Mouse (Mus musculus): ENCODE data around the gene Pkp4. TPM values are rescaled to one million over a fixed set of nuclear protein-coding genes. Genes with fewer than 3 reads are reported as not detected.

Pkp4 gene
- total RNA-seq, 1 experiment = 54.3 TPM

DNA sequence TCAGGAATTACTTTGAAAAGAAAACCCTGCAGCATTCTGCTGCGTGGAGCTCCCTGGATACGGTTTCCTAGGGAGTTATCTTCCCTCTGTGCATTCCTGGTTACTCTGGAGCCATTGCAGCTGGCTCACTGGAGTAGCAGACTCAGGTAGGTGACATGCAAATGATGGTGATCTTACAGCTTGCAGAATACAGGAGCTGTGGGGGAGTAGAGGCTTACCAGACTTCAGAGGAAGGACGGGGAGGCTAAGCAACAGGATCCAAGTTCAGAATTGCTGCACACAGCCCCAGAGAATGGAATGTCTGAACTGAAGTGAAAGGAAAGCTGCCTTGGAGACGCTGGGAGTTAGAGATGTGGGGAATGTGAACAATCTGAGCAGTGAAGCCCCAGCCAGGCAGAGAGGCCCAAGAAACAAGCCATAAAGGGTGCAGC, 200.7 kb downstream of the Pkp4 start:
- Histone ChIP-seq H3K9ac (ENCODE audit: insufficient read depth, low read depth, low read length, poor library complexity, severe bottlenecking) (no peak overlapping the region), H3K4me3 (ENCODE audit: insufficient read depth in 1 of 2, low read depth in 1 of 2, low read length in 2 of 2, poor library complexity in 1 of 2, severe bottlenecking in 1 of 2) (no peak overlapping the region), H3K4me1 (ENCODE audit: control insufficient read depth in 2 of 2, insufficient read depth in 2 of 2, low read length in 2 of 2, poor library complexity in 1 of 2) (0 out of 4 replicates have a peak, but pooled peaks cover 0 to 2% of the 10 kb centered on the region in 2 experiments), H3K36me3 (ENCODE audit: control insufficient read depth, insufficient read depth, low read length, poor library complexity, severe bottlenecking) (no peaks in the 10 kb centered on the region), H3K9me3 (ENCODE audit: control insufficient read depth, insufficient read depth, low read depth, low read length) (no peaks in the 10 kb centered on the region), H3K27ac (ENCODE audit: insufficient read depth, low read depth, low read length, poor library complexity, severe bottlenecking) (no peak overlapping the region)
- no peak for DNase-seq (ENCODE audit: low read depth, low spot score)
- no peak for TF ChIP-seq HCFC1 (IDR thresholded peaks at IDR 0.05; ENCODE audit: borderline replicate concordance, insufficient read depth, low read length)
- no peak for TF ChIP-seq MAFK (IDR thresholded peaks at IDR 0.05; ENCODE audit: insufficient read depth, low read depth, low read length)
- TF ChIP-seq ZC3H11A (IDR thresholded peaks at IDR 0.05; ENCODE audit: borderline replicate concordance, low read depth, low read length) = no peak
- TF ChIP-seq CHD2 (IDR thresholded peaks at IDR 0.05; ENCODE audit: low read depth, low read length) = no peak
- TF ChIP-seq ZNF384 (IDR thresholded peaks at IDR 0.05; ENCODE audit: low read depth, low read length) = no peak
- in situ Hi-C loops (cut with MboI; ENCODE audit: low sequenced_read_pairs in 2 of 2, unreplicated experiment in 2 of 2) = no loop called here

GRCm38 (mm10) chr2:59364156-59364842, 203.6 kb downstream of the Pkp4 start:
- H3K4me3 ChIP-seq (ENCODE audit: insufficient read depth in 1 of 2, low read depth in 1 of 2, low read length in 2 of 2, poor library complexity in 1 of 2, severe bottlenecking in 1 of 2) = no peak overlapping the region
- in situ Hi-C loops (cut with MboI; ENCODE audit: low sequenced_read_pairs in 2 of 2, unreplicated experiment in 2 of 2) = no loop called here
- no peak overlapping the region for H3K27ac ChIP-seq (ENCODE audit: insufficient read depth, low read depth, low read length, poor library complexity, severe bottlenecking)
- TF ChIP-seq ZNF384 (IDR thresholded peaks at IDR 0.05; ENCODE audit: low read depth, low read length) (no peak), ZC3H11A (IDR thresholded peaks at IDR 0.05; ENCODE audit: borderline replicate concordance, low read depth, low read length) (no peak), MAFK (IDR thresholded peaks at IDR 0.05; ENCODE audit: insufficient read depth, low read depth, low read length) (no peak), CHD2 (IDR thresholded peaks at IDR 0.05; ENCODE audit: low read depth, low read length) (no peak), HCFC1 (IDR thresholded peaks at IDR 0.05; ENCODE audit: borderline replicate concordance, insufficient read depth, low read length) (no peak)
- H3K36me3 ChIP-seq (ENCODE audit: control insufficient read depth, insufficient read depth, low read length, poor library complexity, severe bottlenecking) = no peaks in the 10 kb centered on the region
- no peaks in the 10 kb centered on the region for H3K9me3 ChIP-seq (ENCODE audit: control insufficient read depth, insufficient read depth, low read depth, low read length)
- no peak for DNase-seq (ENCODE audit: low read depth, low spot score)
- no peak overlapping the region for H3K9ac ChIP-seq (ENCODE audit: insufficient read depth, low read depth, low read length, poor library complexity, severe bottlenecking)
- 0 out of 4 replicates have a peak, but pooled peaks cover 0 to 2% of the 10 kb centered on the region in 2 experiments for H3K4me1 ChIP-seq (ENCODE audit: control insufficient read depth in 2 of 2, insufficient read depth in 2 of 2, low read length in 2 of 2, poor library complexity in 1 of 2)

DNA sequence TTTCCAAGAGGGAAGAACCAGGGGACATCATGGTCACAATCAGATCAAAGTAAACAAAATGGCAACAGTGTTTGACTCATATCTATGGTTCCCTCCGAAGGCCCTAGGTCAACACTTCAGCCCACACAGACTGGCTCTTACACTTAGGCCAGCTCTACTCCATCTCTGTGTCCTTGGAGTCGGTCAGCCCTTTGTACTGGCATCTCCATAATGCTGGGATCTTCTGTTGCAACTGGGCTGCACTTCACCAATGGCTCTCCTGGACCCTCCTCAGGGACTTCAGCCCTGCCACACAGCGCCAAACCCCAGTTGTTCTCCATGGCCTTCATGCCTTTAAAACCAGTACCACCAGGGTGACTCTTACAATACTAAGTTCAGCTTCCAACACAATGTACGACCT, 206.5 kb downstream of the Pkp4 start:
- Histone ChIP-seq H3K9me3 (ENCODE audit: control insufficient read depth, insufficient read depth, low read depth, low read length) (no peaks in the 10 kb centered on the region), H3K4me3 (ENCODE audit: insufficient read depth in 1 of 2, low read depth in 1 of 2, low read length in 2 of 2, poor library complexity in 1 of 2, severe bottlenecking in 1 of 2) (no peak overlapping the region), H3K9ac (ENCODE audit: insufficient read depth, low read depth, low read length, poor library complexity, severe bottlenecking) (no peak overlapping the region), H3K4me1 (ENCODE audit: control insufficient read depth in 2 of 2, insufficient read depth in 2 of 2, low read length in 2 of 2, poor library complexity in 1 of 2) (no peaks in the 10 kb centered on the region), H3K36me3 (ENCODE audit: control insufficient read depth, insufficient read depth, low read length, poor library complexity, severe bottlenecking) (no peaks in the 10 kb centered on the region), H3K27ac (ENCODE audit: insufficient read depth, low read depth, low read length, poor library complexity, severe bottlenecking) (no peak overlapping the region)
- DNase-seq (ENCODE audit: low read depth, low spot score) = no peak
- TF ChIP-seq MAFK (IDR thresholded peaks at IDR 0.05; ENCODE audit: insufficient read depth, low read depth, low read length) (no peak), ZC3H11A (IDR thresholded peaks at IDR 0.05; ENCODE audit: borderline replicate concordance, low read depth, low read length) (no peak)
- in situ Hi-C loops (cut with MboI; ENCODE audit: low sequenced_read_pairs in 2 of 2, unreplicated experiment in 2 of 2) = no loop called here

- DNase-seq (ENCODE audit: low read depth, low spot score) = no peak
- no peaks in the 10 kb centered on the region for H3K36me3 ChIP-seq (ENCODE audit: control insufficient read depth, insufficient read depth, low read length, poor library complexity, severe bottlenecking)
- H3K4me3 ChIP-seq (ENCODE audit: insufficient read depth in 1 of 2, low read depth in 1 of 2, low read length in 2 of 2, poor library complexity in 1 of 2, severe bottlenecking in 1 of 2) = no peak overlapping the region
- no peak for TF ChIP-seq CHD2 (IDR thresholded peaks at IDR 0.05; ENCODE audit: low read depth, low read length)
- TF ChIP-seq ZNF384 (IDR thresholded peaks at IDR 0.05; ENCODE audit: low read depth, low read length) = no peak
- no peak for TF ChIP-seq ZC3H11A (IDR thresholded peaks at IDR 0.05; ENCODE audit: borderline replicate concordance, low read depth, low read length)
- no peak for TF ChIP-seq MAFK (IDR thresholded peaks at IDR 0.05; ENCODE audit: insufficient read depth, low read depth, low read length)
- TF ChIP-seq HCFC1 (IDR thresholded peaks at IDR 0.05; ENCODE audit: borderline replicate concordance, insufficient read depth, low read length) = no peak
- no peak overlapping the region for H3K27ac ChIP-seq (ENCODE audit: insufficient read depth, low read depth, low read length, poor library complexity, severe bottlenecking)
- no peaks in the 10 kb centered on the region for H3K4me1 ChIP-seq (ENCODE audit: control insufficient read depth in 2 of 2, insufficient read depth in 2 of 2, low read length in 2 of 2, poor library complexity in 1 of 2)
- no peak overlapping the region for H3K9ac ChIP-seq (ENCODE audit: insufficient read depth, low read depth, low read length, poor library complexity, severe bottlenecking)
- no peaks in the 10 kb centered on the region for H3K9me3 ChIP-seq (ENCODE audit: control insufficient read depth, insufficient read depth, low read depth, low read length)
- in situ Hi-C loops (cut with MboI; ENCODE audit: low sequenced_read_pairs in 2 of 2, unreplicated experiment in 2 of 2) = no loop called here
These were observed 212.5 kb downstream of the Pkp4 start for GRCm38 (mm10) chr2:59373113-59373512.

Measured in ES-E14 (cell line).